Mouse (Mus musculus) Patski (cell line): Measurements from ENCODE around the gene Natd1. TPM values are rescaled to one million over a fixed set of nuclear protein-coding genes. Genes with fewer than 3 reads are reported as not detected.

Experiments used
- ATAC-seq: fragments of 100-300 bp; one replicate; pipeline ENCODE4 v1.8.0; 2021
- CTCF ChIA-PET: fragments of 350-600 bp; sonication (Branson Sonifier 250); formaldehyde crosslinking; loops from one replicate; lab custom pipeline; 2022; ENCODE audit warnings: inconsistent platforms; lab: Charles Lee
- POLR2A ChIA-PET: fragments of 350-600 bp; sonication (Branson Sonifier 250); formaldehyde crosslinking; loops from one replicate; lab custom pipeline; 2022; ENCODE audit warnings: antibody characterized with exemption, inconsistent platforms; lab: Charles Lee
- DNase-seq: peaks from one replicate; pipeline ENCODE4 v3.0.0-alpha.2; 2011; ENCODE audit warnings: low read depth, low spot score
- H3K27me3 ChIP-seq: fragments of 371-371 bp; one replicate; pipeline ENCODE4 v1.5.1; 2021
- CTCF ChIP-seq: fragments of 100-300 bp; IDR thresholded peaks from one replicate; pipeline ENCODE4 v1.5.1; 2021
- in situ Hi-C: fragments of 300-500 bp; cut with MboI; formaldehyde crosslinking; loops from 3 replicates; pipeline ENCODE4 v1.11.1; 2018; ENCODE audit warnings: low pct_unique_long_range_greater_than_20kb, mixed read lengths
- polyA plus RNA-seq: library from polyadenylated mRNA; unstranded; gene quantifications from one replicate; pipeline ENCODE4 v1.2.3, GENCODE M21; 2021

Natd1 gene
- polyA plus RNA-seq, 1 experiment from 2014 or later = 23.1 TPM

DNA sequence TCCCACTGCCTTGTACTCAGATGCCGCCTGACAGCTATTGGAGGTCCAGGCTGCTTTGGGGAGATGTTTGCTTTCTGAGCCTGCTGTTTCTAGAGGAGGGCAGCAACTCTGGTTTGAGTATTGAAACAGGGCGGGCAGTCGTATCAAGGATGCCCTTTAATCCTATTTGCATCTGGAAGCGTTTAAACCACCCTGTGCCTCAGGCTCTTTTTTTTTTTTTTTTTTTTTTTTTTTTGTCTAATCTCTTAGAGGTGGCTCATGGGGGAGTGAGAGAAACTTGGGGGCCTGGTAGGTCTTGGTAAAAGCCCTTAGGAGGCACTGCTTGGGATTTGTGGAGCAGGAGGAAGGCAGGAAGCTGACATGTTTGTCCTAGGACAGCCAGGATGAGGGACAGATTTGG, 30.5 kb upstream of the Natd1 start:
- DNase-seq (no peak), ATAC-seq (no peak)
- in situ Hi-C loops = no loop called here
- no peaks in the 10 kb centered on the region for H3K27me3 ChIP-seq
- ChIA-PET POLR2A (no interaction called here), CTCF (no interaction called here)
- no peak for TF ChIP-seq CTCF

GRCm38 (mm10) chr11:60942263-60943015, 27.9 kb upstream of the Natd1 start:
- ATAC-seq (no peak), DNase-seq (no peak)
- ChIA-PET CTCF (interaction anchor here (0.9 kb wide), 1 partner anchor 12 kb away, joined by 3 read pairs; no protein-coding TSS in a partner anchor), POLR2A (interaction anchor here (2.2 kb wide), 1 partner anchor 10 kb away, joined by 9 read pairs; the partner anchor contains the start of gene Map2k3)
- in situ Hi-C loops = no loop called here
- TF ChIP-seq CTCF = no peak
- H3K27me3 ChIP-seq = no peaks in the 10 kb centered on the region

DNA sequence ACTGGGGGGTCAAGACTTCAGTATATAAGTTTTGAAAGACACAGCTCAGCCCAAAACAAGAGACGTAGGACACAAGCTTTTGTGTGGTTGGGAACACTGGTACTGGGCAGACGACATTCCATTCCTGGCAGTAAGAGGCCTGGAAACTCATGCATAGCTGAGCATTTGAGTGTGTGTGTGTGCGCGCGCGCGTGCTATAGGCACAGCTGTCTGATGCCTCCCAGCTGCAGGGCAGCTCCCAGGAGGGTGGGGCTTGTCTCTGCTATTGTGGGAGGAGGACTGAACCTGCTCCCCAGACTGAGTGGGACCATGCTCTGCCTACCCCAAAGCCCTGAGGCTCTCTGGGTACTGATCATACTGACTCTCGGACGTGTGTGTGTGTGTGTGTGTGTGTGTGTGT, 26.8 kb upstream of the Natd1 start:
- ChIA-PET POLR2A (interaction anchor here (1.0 to 2.2 kb wide), 2 partner anchors 9 kb away, joined by 3 to 9 read pairs; partner anchors contain the start of gene Map2k3), CTCF (interaction anchor here (0.9 kb wide), 1 partner anchor 9 kb away, joined by 3 read pairs; the partner anchor contains the start of gene Map2k3)
- no peaks in the 10 kb centered on the region for H3K27me3 ChIP-seq
- ATAC-seq (no peak), DNase-seq (no peak)
- in situ Hi-C loops = no loop called here
- no peak for TF ChIP-seq CTCF

DNA sequence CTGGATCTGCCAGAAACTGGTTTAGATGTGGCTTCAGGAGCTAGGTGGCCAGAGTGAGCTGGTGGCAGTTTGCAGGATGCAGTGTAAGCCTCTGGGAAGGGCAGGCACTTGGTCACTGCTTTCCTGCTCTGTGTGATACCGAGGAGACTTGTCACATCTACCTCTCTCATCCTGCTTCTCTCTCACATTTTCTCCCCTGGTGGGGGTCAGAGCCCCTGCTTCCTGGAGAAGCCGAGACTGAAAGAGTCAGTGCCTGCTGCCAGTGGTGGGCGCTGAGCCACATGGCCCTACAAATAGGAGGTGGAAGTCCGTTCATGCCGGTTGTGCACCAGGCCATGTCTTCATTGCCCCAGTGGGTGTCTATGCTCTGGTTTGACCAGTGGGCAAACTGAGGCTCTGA, 26.0 kb upstream of the Natd1 start:
- no peak for TF ChIP-seq CTCF
- ChIA-PET CTCF (no interaction called here), POLR2A (no interaction called here)
- no peaks in the 10 kb centered on the region for H3K27me3 ChIP-seq
- DNase-seq = no peak
- in situ Hi-C loops = no loop called here
- no peak for ATAC-seq

DNA sequence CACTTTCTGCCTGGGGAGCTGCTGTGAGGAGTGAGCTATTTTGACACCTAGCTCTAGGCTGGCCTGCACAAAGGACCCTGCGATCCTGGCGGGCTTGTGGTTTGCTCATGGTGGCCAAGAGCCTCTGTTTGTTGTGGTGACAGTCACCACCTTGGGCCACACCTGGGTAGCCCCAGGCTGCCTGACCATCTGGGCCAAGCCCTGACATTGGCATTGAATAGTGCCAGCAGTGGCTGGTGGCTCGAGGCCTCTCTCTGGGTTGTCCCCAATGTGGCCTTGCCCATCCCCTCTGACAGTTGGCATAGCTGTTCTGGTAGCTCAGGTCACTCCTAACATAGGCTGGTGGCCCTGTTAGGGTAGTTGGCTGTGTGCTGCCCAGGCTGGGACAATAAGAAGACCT, 24.9 kb upstream of the Natd1 start:
- ATAC-seq = no peak
- ChIA-PET POLR2A (no interaction called here), CTCF (no interaction called here)
- in situ Hi-C loops = no loop called here
- no peaks in the 10 kb centered on the region for H3K27me3 ChIP-seq
- DNase-seq = no peak
- TF ChIP-seq CTCF = no peak

- in situ Hi-C loops = no loop called here
- no peak for TF ChIP-seq CTCF
- H3K27me3 ChIP-seq = no peaks in the 10 kb centered on the region
- DNase-seq = no peak
- no peak for ATAC-seq
- ChIA-PET CTCF (no interaction called here), POLR2A (interaction anchor here (0.6 kb wide), 1 partner anchor 599 kb away, joined by 6 read pairs; no protein-coding TSS in a partner anchor)
Observed at GRCm38 (mm10) chr11:60937611-60938010, 23.1 kb upstream of the Natd1 start.

- no peak for TF ChIP-seq CTCF
- no peaks in the 10 kb centered on the region for H3K27me3 ChIP-seq
- ChIA-PET CTCF (no interaction called here), POLR2A (interaction anchor here (0.9 kb wide), 1 partner anchor 23 kb away, joined by 3 read pairs; no protein-coding TSS in a partner anchor)
- ATAC-seq = no peak
- no peak for DNase-seq
- in situ Hi-C loops = no loop called here
Observed at GRCm38 (mm10) chr11:60935975-60936373, 21.4 kb upstream of the Natd1 start.

- CTCF ChIA-PET = no interaction called here
Observed at GRCm38 (mm10) chr11:60935326-60935974, 20.9 kb upstream of the Natd1 start.

DNA sequence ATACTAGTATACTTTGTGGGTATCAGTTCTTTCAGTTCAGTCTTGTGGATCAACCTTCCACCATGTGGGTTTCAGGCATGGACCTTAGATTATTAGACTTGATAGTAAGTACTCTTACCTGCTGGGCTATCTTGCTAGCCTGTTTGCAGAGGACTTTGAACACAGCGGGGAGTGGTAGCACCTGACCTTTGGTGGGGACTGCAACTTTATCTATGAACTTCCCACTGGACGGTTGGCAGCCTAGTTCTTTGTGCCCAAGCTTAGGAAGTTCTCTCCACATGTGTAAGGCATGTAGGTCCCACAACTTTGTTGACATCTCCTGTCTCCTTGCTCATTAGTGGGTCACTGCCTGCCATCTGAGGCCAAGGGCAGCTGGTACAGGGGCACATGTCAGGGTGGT, 20.2 kb upstream of the Natd1 start:
- in situ Hi-C loops = no loop called here
- CTCF ChIA-PET = no interaction called here
- DNase-seq (no peak), ATAC-seq (no peak)
- POLR2A ChIA-PET = interaction anchor here (1.0 kb wide), 1 partner anchor 18 kb away, joined by 3 read pairs; no protein-coding TSS in a partner anchor
- TF ChIP-seq CTCF = no peak
- no peaks in the 10 kb centered on the region for H3K27me3 ChIP-seq

More at GRCm38 (mm10) chr11:60935326-60935974, 20.9 kb upstream of the Natd1 start:
- H3K27me3 ChIP-seq = no peaks in the 10 kb centered on the region
- peak; percentile 47 for ATAC-seq
- in situ Hi-C loops = no loop called here
- no peak for TF ChIP-seq CTCF
- DNase-seq = peak; percentile 68
- POLR2A ChIA-PET = interaction anchor here (1.0 kb wide), 1 partner anchor 19 kb away, joined by 3 read pairs; no protein-coding TSS in a partner anchor

GRCm38 (mm10) chr11:60933178-60933930, 18.8 kb upstream of the Natd1 start:
- H3K27me3 ChIP-seq = no peaks in the 10 kb centered on the region
- DNase-seq (peak; percentile 48), ATAC-seq (peak; percentile 26)
- no peak for TF ChIP-seq CTCF
- CTCF ChIA-PET = interaction anchor here (0.8 kb wide), 1 partner anchor 19 kb away, joined by 3 read pairs; no protein-coding TSS in a partner anchor
- in situ Hi-C loops = no loop called here
- POLR2A ChIA-PET = interaction anchor here (0.7 to 1.9 kb wide), 2 partner anchors 9 to 657 kb away, joined by 3 to 9 read pairs; no protein-coding TSS in a partner anchor
